Mouse (Mus musculus) hindbrain, postnatal 0 days (tissue): Measurements from ENCODE around the gene Ephb2. TPM values are rescaled to one million over a fixed set of nuclear protein-coding genes. Genes with fewer than 3 reads are reported as not detected.
A peak's percentile ranks its signal among the peaks of the same experiment; 100 is the strongest.

ENCODE experiments used
- ATAC-seq: fragments of 200-750 bp; cut with Nextera tagmentation; 2 replicates; pipeline ENCODE4 v1.8.0; 2017; ENCODE audit warnings: mild to moderate bottlenecking, moderate TSS enrichment, moderate library complexity
- DNase-seq: peaks from one replicate; pipeline ENCODE4 v3.0.0-alpha.2; 2015; ENCODE audit warnings: low spot score
- H3K27ac ChIP-seq: fragments of 300-500 bp; sonication (generic); 2 replicates; pipeline ENCODE4 v1.5.1; 2014; ENCODE audit warnings: mild to moderate bottlenecking
- H3K27me3 ChIP-seq: fragments of 300-500 bp; sonication (generic); 2 replicates; pipeline ENCODE4 v1.6.1; 2014; ENCODE audit warnings: low read length, mixed read lengths; ENCODE audit not compliant: insufficient read depth
- H3K36me3 ChIP-seq: fragments of 300-500 bp; sonication (generic); 2 replicates; pipeline ENCODE4 v1.6.1; 2014; ENCODE audit warnings: low read length, mixed read lengths; ENCODE audit not compliant: insufficient read depth
- H3K4me1 ChIP-seq: fragments of 300-500 bp; sonication (generic); 2 replicates; pipeline ENCODE4 v1.6.1; 2014; ENCODE audit warnings: antibody characterized with exemption, low read length, mixed read lengths; ENCODE audit not compliant: insufficient read depth
- H3K4me2 ChIP-seq: fragments of 300-500 bp; sonication (generic); 2 replicates; pipeline ENCODE4 v1.6.1; 2014; ENCODE audit warnings: low read depth, mild to moderate bottlenecking, low read length, moderate library complexity, mixed read lengths
- H3K4me3 ChIP-seq: fragments of 300-500 bp; sonication (generic); 2 replicates; pipeline ENCODE4 v1.5.1; 2014; ENCODE audit warnings: low read length
- H3K9ac ChIP-seq: fragments of 300-500 bp; sonication (generic); replicated peaks from 2 replicates; pipeline ENCODE4 v1.6.1; 2014; ENCODE audit warnings: mild to moderate bottlenecking, low read length, moderate library complexity, mixed read lengths
- H3K9me3 ChIP-seq: fragments of 300-500 bp; sonication (generic); 2 replicates; pipeline ENCODE4 v1.6.1; 2016; ENCODE audit warnings: low read length, mixed read lengths
- CTCF ChIP-seq: IDR thresholded peaks from 2 replicates; pipeline ENCODE4 v1.5.1; 2016; ENCODE audit warnings: antibody characterized with exemption, control low read depth, low read depth
- WGBS: fragments of 180-500 bp; shearing (Covaris S2); extraction: QIAGEN DNeasy Blood & Tissue Kit; methylation state at CpG from one replicate; pipeline ENCODE4 v1.1.7; 2014; 5-methylcytosine and 5-hydroxymethylcytosine counted together
- microRNA-seq, 2 experiments: library from miRNA; unstranded; fragments of <30 nt; microRNA quantifications; one replicate each; pipeline ENCODE4; 2016
- polyA plus RNA-seq: library from polyadenylated mRNA; unstranded; fragments of >200 nt; fragmentation: Nextera tagmentation; extraction: Ambion mirVana; gene quantifications from 2 replicates; pipeline ENCODE4 v1.2.1, GENCODE M21; 2015
- total RNA-seq: library from RNA; depleted of rRNA; stranded (reverse); fragments of >200 nt; gene quantifications from 2 replicates; pipeline ENCODE4 v1.2.3, GENCODE M21; 2014; rRNA removed

The Ephb2 gene
- total and polyA plus RNA-seq, 2 experiments from 2014 or later, result 13.0 to 136 TPM

- ATAC-seq, result no peak
- H3K4me1 ChIP-seq, result peaks cover 3% of the 10 kb centered on the region; the same call in 1 of the 2 replicates
- 80% methylated on average over 2 of the region's 2 CpGs for WGBS
- H3K4me2 ChIP-seq, result peak overlapping the region; percentile 59
- H3K9ac ChIP-seq, result no peak overlapping the region
- no peak for TF ChIP-seq CTCF
- DNase-seq, result no peak
- no peaks in the 10 kb centered on the region for H3K27me3 ChIP-seq
- H3K36me3 ChIP-seq, result no peaks in the 10 kb centered on the region
- peak overlapping the region; percentile 92 for H3K4me3 ChIP-seq
- H3K27ac ChIP-seq, result no peak overlapping the region
- H3K9me3 ChIP-seq, result no peaks in the 10 kb centered on the region
These were observed 235.3 kb downstream of the Ephb2 start for GRCm38 (mm10) chr4:136600536-136600935.

DNA sequence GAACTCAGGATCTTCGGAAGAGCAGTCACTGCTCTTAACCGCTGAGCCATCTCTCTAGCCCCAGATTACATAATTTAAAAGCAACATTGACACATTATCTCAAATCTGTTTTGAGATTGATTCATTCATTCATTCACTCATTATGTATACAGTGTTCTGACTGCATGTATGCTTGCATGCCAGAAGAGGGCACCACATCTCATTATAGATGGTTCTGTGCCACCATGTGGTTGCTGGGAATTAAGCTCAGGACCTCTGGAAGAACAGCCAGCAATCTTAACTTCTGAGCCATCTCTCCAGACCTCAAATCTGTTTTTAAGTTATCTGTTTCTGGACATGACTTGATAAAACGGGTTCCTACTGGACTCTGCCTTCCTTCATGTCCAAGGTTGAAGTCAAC lies 235.9 kb downstream of the Ephb2 start:
- peak overlapping the region; percentile 59; the same call in 1 of the 2 replicates for H3K4me2 ChIP-seq
- no peaks in the 10 kb centered on the region for H3K9me3 ChIP-seq
- H3K4me1 ChIP-seq, result peaks cover 3% of the 10 kb centered on the region; the same call in 1 of the 2 replicates
- no peak overlapping the region for H3K4me3 ChIP-seq
- no peak overlapping the region for H3K27ac ChIP-seq
- TF ChIP-seq CTCF, result peak; percentile 27
- H3K9ac ChIP-seq, result no peak overlapping the region
- DNase-seq (no peak), ATAC-seq (no peak)
- WGBS, result 96% methylated on average over 3 of the region's 3 CpGs
- no peaks in the 10 kb centered on the region for H3K36me3 ChIP-seq
- no peaks in the 10 kb centered on the region for H3K27me3 ChIP-seq

DNA sequence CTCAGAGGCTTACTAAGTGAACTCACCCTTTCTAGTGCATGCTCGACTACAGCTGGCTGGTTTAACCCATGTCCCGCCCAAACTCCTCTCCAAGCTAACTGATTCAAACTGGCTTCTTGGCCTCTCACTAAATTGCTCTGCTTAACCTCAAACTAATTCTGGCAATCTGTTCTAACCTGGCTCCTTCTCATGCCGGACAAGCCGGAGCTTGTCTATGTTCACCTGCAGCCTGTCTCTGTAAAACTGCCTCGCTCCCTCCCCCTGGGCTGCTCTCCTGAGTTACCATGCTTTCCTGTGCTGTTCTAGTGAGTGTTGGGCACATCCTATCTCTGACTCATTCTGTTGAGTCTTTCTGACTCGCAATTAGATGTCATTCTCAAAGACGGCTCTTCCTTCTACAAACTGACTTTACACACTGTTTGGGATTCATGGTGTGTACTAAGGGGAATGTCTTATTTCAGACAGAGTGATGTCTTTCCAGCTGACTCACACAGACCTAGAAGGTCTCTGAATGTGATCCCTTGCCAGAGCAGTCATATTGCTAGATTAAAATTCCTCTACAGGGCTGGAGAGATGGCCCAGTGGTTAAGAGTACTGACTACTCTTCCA lies 237.4 kb downstream of the Ephb2 start:
- ATAC-seq (no peak), DNase-seq (no peak)
- Histone ChIP-seq H3K9ac (no peak overlapping the region), H3K4me3 (no peak overlapping the region), H3K9me3 (no peaks in the 10 kb centered on the region), H3K4me2 (no peak overlapping the region), H3K36me3 (no peaks in the 10 kb centered on the region), H3K27me3 (no peaks in the 10 kb centered on the region), H3K27ac (no peak overlapping the region), H3K4me1 (peaks cover 3% of the 10 kb centered on the region; the same call in 1 of the 2 replicates)
- 92% methylated on average over 7 of the region's 7 CpGs for WGBS
- no peak for TF ChIP-seq CTCF

Small RNA genes lying within 50 kb of the gene (microRNA-seq; reads per million reads assigned to microRNA genes)
- 0 reads per million in 2 experiments for gene Gm22180

Other genes starting within 250 kb of the Ephb2 start
- gene Kdm1a, start 233.3 kb downstream of the Ephb2 start, total RNA-seq, result 121 and 123 TPM in 2 replicates
- gene Kdm1a, start 233.3 kb downstream of the Ephb2 start, polyA plus RNA-seq, result 41.2 and 44.8 TPM in 2 replicates
- gene Tex46, start 225.6 kb downstream of the Ephb2 start, total RNA-seq, result not detected in 2 replicates
- gene Tex46, start 225.6 kb downstream of the Ephb2 start, polyA plus RNA-seq, result not detected in 2 replicates
- 0.42 TPM in 1 of 2 replicates, not detected in the other for gene Lactbl1, start 213.4 kb downstream of the Ephb2 start, total RNA-seq
- 0.06 TPM in 2 replicates for gene Lactbl1, start 213.4 kb downstream of the Ephb2 start, polyA plus RNA-seq
- gene C1qb, start 50.2 kb upstream of the Ephb2 start, total RNA-seq, result 65.5 and 72.0 TPM in 2 replicates
- 75.8 and 79.7 TPM in 2 replicates for gene C1qb, start 50.2 kb upstream of the Ephb2 start, polyA plus RNA-seq
- 71.8 and 90.1 TPM in 2 replicates for gene C1qc, start 57.1 kb upstream of the Ephb2 start, total RNA-seq
- gene C1qc, start 57.1 kb upstream of the Ephb2 start, polyA plus RNA-seq, result 47.1 and 48.3 TPM in 2 replicates
- 49.6 and 55.4 TPM in 2 replicates for gene C1qa, start 62.8 kb upstream of the Ephb2 start, total RNA-seq
- gene C1qa, start 62.8 kb upstream of the Ephb2 start, polyA plus RNA-seq, result 48.4 and 49.9 TPM in 2 replicates
- 52.9 and 59.3 TPM in 2 replicates for gene Epha8, start 120.8 kb upstream of the Ephb2 start, total RNA-seq
- 13.3 and 14.2 TPM in 2 replicates for gene Epha8, start 120.8 kb upstream of the Ephb2 start, polyA plus RNA-seq
- gene Zbtb40, start 212.8 kb upstream of the Ephb2 start, total RNA-seq, result 8.2 and 9.1 TPM in 2 replicates
- gene Zbtb40, start 212.8 kb upstream of the Ephb2 start, polyA plus RNA-seq, result 1.6 and 1.9 TPM in 2 replicates